Mouse (Mus musculus) E14TG2a.4 (cell line): Measurements from ENCODE around the gene Nfib.

Source experiments
- CTCF ChIP-seq: conservative IDR thresholded peaks from 2 replicates; pipeline ENCODE4 v1.5.1; 2014; ENCODE audit warnings: low read length
- NANOG ChIP-seq: IDR thresholded peaks from 2 replicates; pipeline ENCODE4 v1.6.1; 2014; ENCODE audit warnings: borderline replicate concordance, low read length, mixed read lengths

GRCm38 (mm10) chr4:82380578-82380977 is 325.0 kb downstream of the Nfib start:
- TF ChIP-seq CTCF (no peak), NANOG (no peak)
